Mouse (Mus musculus) adipose tissue, adult 10 weeks (tissue): ENCODE results near the gene Cyp24a1. TPM values are rescaled to one million over a fixed set of nuclear protein-coding genes. Genes with fewer than 3 reads are reported as not detected.

Source experiments
- polyA plus RNA-seq: library from polyadenylated mRNA; stranded (reverse); fragments of 350-450 nt; fragmentation: Illumina TruSeq; extraction: RNeasy Lipid Tissue Mini Kit (QIAGEN cat#74804); gene quantifications from one replicate; pipeline ENCODE4 v1.2.3, GENCODE M21; 2014; ENCODE audit warnings: low read depth, low replicate concordance

Cyp24a1 gene
- not detected for polyA plus RNA-seq

DNA sequence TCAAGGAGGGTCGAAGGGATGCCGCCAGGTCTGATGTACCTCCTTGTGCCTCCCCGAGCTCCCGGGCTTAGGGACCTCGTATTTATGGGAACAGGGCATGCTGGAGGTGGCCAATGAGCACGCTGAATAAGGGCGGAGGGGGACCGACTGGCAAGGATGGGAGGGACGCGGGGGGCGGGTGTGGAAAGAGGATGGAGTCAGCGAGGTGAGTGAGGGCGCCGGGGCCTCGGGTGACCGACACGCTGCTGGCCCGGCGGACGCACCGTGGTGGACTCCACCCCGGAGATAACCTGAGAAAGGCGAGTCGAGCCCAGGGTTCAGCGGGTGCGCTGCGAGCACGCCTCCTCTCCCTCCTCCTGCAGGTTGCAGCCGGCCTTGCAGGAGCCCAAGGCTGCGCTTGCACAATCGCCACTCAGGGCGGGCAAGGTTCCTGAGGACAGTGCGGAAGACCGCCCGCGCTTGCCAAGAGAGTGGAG, at the start of gene Cyp24a1:
Gene Cyp24a1, minus strand, starts transcription at position 55 of the 476 bp plus-strand sequence.

DNA sequence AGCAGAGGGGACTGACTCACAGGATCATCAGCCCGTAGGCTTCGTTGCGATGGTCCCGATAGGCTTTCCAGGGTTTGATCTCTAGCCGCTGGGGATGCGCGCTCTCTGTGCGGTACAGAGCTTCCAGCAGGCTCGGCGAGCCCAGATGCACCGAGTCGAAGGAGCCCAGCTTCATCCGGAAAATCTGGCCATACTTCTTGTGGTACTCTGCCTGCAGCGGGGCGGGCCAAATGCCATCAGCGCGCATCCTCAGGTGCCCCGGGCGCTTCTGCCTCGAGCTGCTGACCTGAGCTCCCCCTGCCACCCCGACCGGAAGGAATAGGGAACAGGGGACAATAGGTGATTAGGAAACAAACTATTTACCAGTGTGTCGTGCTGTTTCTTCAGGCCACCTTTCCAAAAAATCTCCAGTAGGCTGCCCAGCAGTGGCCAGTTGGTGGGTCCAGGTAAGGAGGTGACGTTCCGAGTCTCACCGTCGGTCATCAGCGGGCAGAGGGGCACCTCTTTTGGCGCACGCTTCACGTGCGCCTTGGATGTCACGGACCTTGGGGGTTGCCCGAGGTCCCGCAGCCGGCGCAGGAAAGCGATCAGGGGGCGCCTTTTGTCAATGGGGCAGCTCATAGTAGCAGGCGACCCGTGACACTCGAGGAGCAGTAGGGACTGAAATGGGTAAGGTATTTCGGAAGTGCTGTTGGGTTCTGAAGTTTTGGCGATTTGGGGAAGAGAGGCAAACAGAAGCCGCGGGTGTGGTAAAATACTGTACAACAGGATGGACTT, 603 bp downstream of the Cyp24a1 start, which contains the start of gene Pfdn4:
Gene Pfdn4, plus strand, starts transcription at position 275 of the 777 bp plus-strand sequence.

Other genes with a start within 250 kb of the Cyp24a1 start
- gene Bcas1, start 69.3 kb downstream of the Cyp24a1 start, polyA plus RNA-seq = 1.3 TPM
- 15.0 TPM for gene Pfdn4, start 717 bp downstream of the Cyp24a1 start, polyA plus RNA-seq
- not detected for gene 4930470P17Rik, start 104.9 kb upstream of the Cyp24a1 start, polyA plus RNA-seq
- gene Dok5, start 234.7 kb upstream of the Cyp24a1 start, polyA plus RNA-seq = 2.9 TPM